Mouse (Mus musculus): ENCODE data around the gene Krtap4-7. TPM values are rescaled to one million over a fixed set of nuclear protein-coding genes. Genes with fewer than 3 reads are reported as not detected.

Gene Krtap4-7
- polyA plus RNA-seq, 1 experiment from 2014 or later: not detected

- Histone ChIP-seq H3K36me3 (ENCODE audit: control insufficient read depth, insufficient read depth, low read length) (no peaks in the 10 kb centered on the region), H3K9me3 (ENCODE audit: control insufficient read depth, low read length) (no peaks in the 10 kb centered on the region), H3K27me3 (ENCODE audit: control insufficient read depth, insufficient read depth, low read length) (no peaks in the 10 kb centered on the region), H3K4me1 (replicated peaks; ENCODE audit: control insufficient read depth, insufficient read depth, low read length) (no peaks in the 10 kb centered on the region), H3K4me3 (ENCODE audit: low read depth, low read length) (no peak within 1 kb of the TSS), H3K4me2 (ENCODE audit: low read depth, low read length, severe bottlenecking) (no peak within 1 kb of the TSS), H3K9ac (ENCODE audit: low read length) (no peak within 1 kb of the TSS), H3K27ac (ENCODE audit: low read depth, low read length) (no peak within 1 kb of the TSS)
- 84% methylated on average over 2 of the region's 2 CpGs for WGBS
- DNase-seq (ENCODE audit: low spot score) (no peak), ATAC-seq (replicated peaks; ENCODE audit: low FRiP score) (no peak)
Observed at GRCm38 (mm10) chr11:99650136-99650535, 6.2 kb upstream of the Krtap4-7 start, which contains the start of gene Gm11555. Gene Gm11555, minus strand, starts transcription at chr11:99650236.

DNA sequence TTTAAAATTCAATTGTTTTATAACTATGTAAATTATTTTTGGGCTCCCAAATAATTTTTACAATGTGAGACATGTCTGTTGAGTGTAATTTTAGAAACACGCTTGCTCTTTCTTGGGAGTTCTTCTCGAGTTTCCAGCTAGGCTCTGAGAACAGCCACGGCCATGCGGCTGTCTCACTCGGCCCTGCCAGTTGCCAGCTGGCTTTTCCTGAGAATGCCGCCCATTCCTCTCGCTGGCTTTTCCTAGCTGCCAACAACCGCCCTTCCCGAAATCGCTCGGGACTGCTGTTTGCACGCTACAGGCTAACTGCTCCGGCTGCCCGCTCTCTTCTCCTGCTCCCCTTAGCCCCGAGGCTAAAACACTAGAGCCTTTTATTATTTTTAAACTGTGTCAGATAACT lies 2.6 kb upstream of the Krtap4-7 start:
- WGBS: 89% methylated on average over 15 of the region's 15 CpGs

DNA sequence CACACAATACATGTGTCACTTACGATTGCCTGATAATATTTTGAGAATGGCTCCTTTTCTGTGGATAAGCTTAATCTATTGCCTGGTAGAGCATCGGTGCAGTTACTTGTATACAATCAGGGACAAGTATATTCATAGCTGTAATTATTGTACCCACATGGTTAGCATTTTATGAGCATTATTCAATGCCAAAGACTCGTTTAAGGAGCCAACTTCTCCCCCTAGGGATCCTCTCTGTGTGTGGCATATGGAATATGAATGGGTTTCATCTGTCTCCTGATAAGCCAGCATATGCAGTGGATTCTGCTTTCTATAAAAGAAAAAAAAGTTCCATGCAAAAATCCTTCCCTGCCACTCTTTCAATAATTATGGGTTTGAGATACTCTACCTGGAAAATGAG lies 462 bp upstream of the Krtap4-7 start:
- ATAC-seq (replicated peaks; ENCODE audit: low FRiP score): no peak
- 76% methylated on average over 3 of the region's 3 CpGs for WGBS

More for the DNA sequence above, 2.6 kb upstream of the Krtap4-7 start:
- Histone ChIP-seq H3K27me3 (ENCODE audit: control insufficient read depth, insufficient read depth, low read length) (no peaks in the 10 kb centered on the region), H3K9me3 (ENCODE audit: control insufficient read depth, low read length) (no peaks in the 10 kb centered on the region), H3K9ac (ENCODE audit: low read length) (no peak overlapping the region), H3K4me1 (replicated peaks; ENCODE audit: control insufficient read depth, insufficient read depth, low read length) (no peaks in the 10 kb centered on the region), H3K27ac (ENCODE audit: low read depth, low read length) (no peak overlapping the region), H3K4me2 (ENCODE audit: low read depth, low read length, severe bottlenecking) (no peak overlapping the region), H3K4me3 (ENCODE audit: low read depth, low read length) (no peak overlapping the region), H3K36me3 (ENCODE audit: control insufficient read depth, insufficient read depth, low read length) (no peaks in the 10 kb centered on the region)
- DNase-seq (ENCODE audit: low spot score): no peak
- no peak for ATAC-seq (replicated peaks; ENCODE audit: low FRiP score)

DNA sequence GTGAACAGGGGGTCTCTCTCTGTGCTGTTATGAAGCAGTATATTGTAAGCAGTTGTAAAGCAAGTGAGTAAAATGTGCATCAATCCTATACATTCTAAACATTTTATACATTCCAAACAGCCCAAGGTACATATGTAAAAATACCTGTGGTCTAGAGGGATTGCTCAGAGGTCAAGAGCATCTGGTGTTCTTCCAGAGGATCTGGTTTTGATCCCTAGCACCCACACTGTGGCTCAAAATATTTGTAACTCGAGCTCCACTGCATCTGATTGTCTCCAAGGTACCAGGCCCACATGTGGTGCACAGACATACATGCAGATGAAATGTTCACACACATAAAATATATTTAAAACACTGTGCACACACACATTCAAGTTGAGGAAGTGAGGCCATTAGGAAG lies 3.0 kb downstream of the Krtap4-7 start:
- DNase-seq (ENCODE audit: low spot score) (no peak), ATAC-seq (replicated peaks; ENCODE audit: low FRiP score) (no peak)
- Histone ChIP-seq H3K4me2 (ENCODE audit: low read depth, low read length, severe bottlenecking) (no peak overlapping the region), H3K9me3 (ENCODE audit: control insufficient read depth, low read length) (no peaks in the 10 kb centered on the region), H3K9ac (ENCODE audit: low read length) (no peak overlapping the region), H3K4me1 (replicated peaks; ENCODE audit: control insufficient read depth, insufficient read depth, low read length) (no peaks in the 10 kb centered on the region), H3K4me3 (ENCODE audit: low read depth, low read length) (no peak overlapping the region), H3K27ac (ENCODE audit: low read depth, low read length) (no peak overlapping the region), H3K27me3 (ENCODE audit: control insufficient read depth, insufficient read depth, low read length) (no peaks in the 10 kb centered on the region), H3K36me3 (ENCODE audit: control insufficient read depth, insufficient read depth, low read length) (no peaks in the 10 kb centered on the region)
- WGBS: 53% methylated on average over 1 of the region's 1 CpGs

More for the DNA sequence above, 462 bp upstream of the Krtap4-7 start:
- no peaks in the 10 kb centered on the region for H3K9me3 ChIP-seq (ENCODE audit: control insufficient read depth, low read length)
- no peak overlapping the region for H3K27ac ChIP-seq (ENCODE audit: low read depth, low read length)
- no peak for DNase-seq (ENCODE audit: low spot score)
- no peak overlapping the region for H3K4me2 ChIP-seq (ENCODE audit: low read depth, low read length, severe bottlenecking)
- H3K27me3 ChIP-seq (ENCODE audit: control insufficient read depth, insufficient read depth, low read length): no peaks in the 10 kb centered on the region
- H3K9ac ChIP-seq (ENCODE audit: low read length): no peak overlapping the region
- no peaks in the 10 kb centered on the region for H3K4me1 ChIP-seq (replicated peaks; ENCODE audit: control insufficient read depth, insufficient read depth, low read length)
- no peak overlapping the region for H3K4me3 ChIP-seq (ENCODE audit: low read depth, low read length)
- H3K36me3 ChIP-seq (ENCODE audit: control insufficient read depth, insufficient read depth, low read length): no peaks in the 10 kb centered on the region

- H3K4me3 ChIP-seq (ENCODE audit: low read depth, low read length): no peak overlapping the region
- WGBS: 73% methylated on average over 1 of the region's 1 CpGs
- H3K27ac ChIP-seq (ENCODE audit: low read depth, low read length): no peak overlapping the region
- no peaks in the 10 kb centered on the region for H3K4me1 ChIP-seq (replicated peaks; ENCODE audit: control insufficient read depth, insufficient read depth, low read length)
- H3K36me3 ChIP-seq (ENCODE audit: control insufficient read depth, insufficient read depth, low read length): no peaks in the 10 kb centered on the region
- no peaks in the 10 kb centered on the region for H3K27me3 ChIP-seq (ENCODE audit: control insufficient read depth, insufficient read depth, low read length)
- H3K4me2 ChIP-seq (ENCODE audit: low read depth, low read length, severe bottlenecking): no peak overlapping the region
- H3K9ac ChIP-seq (ENCODE audit: low read length): no peak overlapping the region
- no peak for ATAC-seq (replicated peaks; ENCODE audit: low FRiP score)
- H3K9me3 ChIP-seq (ENCODE audit: control insufficient read depth, low read length): no peaks in the 10 kb centered on the region
- no peak for DNase-seq (ENCODE audit: low spot score)
Observed at GRCm38 (mm10) chr11:99637086-99637485, 6.8 kb downstream of the Krtap4-7 start.

DNA sequence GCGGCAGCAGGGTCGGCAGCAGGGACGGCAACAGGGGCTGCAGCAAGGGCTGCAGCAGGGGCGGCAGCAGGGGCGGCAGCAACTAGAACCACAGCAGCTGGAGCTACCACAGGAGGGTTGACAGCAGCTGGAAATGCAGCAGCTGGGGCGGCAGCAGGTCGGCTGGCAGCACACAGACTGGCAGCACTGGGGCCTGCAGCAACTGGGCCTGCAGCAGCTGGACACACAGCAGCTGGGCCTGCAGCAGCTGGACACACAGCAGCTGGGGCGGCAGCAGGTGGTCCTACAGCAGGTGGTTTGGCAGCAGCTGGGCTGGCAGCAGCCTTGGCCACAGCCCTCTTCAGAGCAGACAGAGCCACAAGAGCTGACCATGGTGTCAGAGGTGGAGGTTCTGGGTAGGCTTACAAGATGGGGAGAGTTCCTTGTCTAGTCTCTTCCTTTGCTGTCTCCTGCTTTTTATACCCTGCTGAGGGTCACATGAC lies 9.2 kb downstream of the Krtap4-7 start, which contains the start of gene Krtap4-2:
Gene Krtap4-2 (minus strand): TSS at position 432 of the 482 bp plus-strand sequence.
- WGBS: 30% methylated on average over 7 of the region's 8 CpGs
- Histone ChIP-seq H3K4me2 (ENCODE audit: low read depth, low read length, severe bottlenecking) (no peak within 1 kb of the TSS), H3K36me3 (ENCODE audit: control insufficient read depth, insufficient read depth, low read length) (no peaks in the 10 kb centered on the region), H3K9me3 (ENCODE audit: control insufficient read depth, low read length) (no peaks in the 10 kb centered on the region), H3K27me3 (ENCODE audit: control insufficient read depth, insufficient read depth, low read length) (no peaks in the 10 kb centered on the region), H3K4me1 (replicated peaks; ENCODE audit: control insufficient read depth, insufficient read depth, low read length) (no peaks in the 10 kb centered on the region), H3K9ac (ENCODE audit: low read length) (no peak within 1 kb of the TSS), H3K27ac (ENCODE audit: low read depth, low read length) (no peak within 1 kb of the TSS), H3K4me3 (ENCODE audit: low read depth, low read length) (no peak within 1 kb of the TSS)
- no peak for DNase-seq (ENCODE audit: low spot score)
- no peak for ATAC-seq (replicated peaks; ENCODE audit: low FRiP score)

DNA sequence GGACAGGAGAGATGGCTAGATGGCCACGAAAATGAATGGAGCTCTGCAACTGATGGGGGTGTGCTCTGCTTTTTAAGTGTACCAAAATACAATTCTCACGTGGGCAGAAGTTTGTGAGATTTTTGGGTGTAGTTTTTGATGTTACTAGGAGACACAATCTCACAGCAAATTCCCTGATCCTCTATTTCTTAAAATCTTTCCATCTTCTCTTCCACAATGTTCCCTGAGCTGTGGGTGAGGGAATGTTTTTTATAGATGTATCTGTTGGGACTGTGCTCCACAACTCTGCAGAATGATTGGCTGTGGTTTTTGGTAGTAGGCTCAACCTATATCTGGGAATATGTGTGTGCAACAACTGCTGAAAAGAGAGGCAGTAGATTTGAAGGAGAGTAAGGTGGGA lies 10.6 kb downstream of the Krtap4-7 start:
- no peak overlapping the region for H3K9ac ChIP-seq (ENCODE audit: low read length)
- no peaks in the 10 kb centered on the region for H3K9me3 ChIP-seq (ENCODE audit: control insufficient read depth, low read length)
- H3K4me2 ChIP-seq (ENCODE audit: low read depth, low read length, severe bottlenecking): no peak overlapping the region
- H3K4me3 ChIP-seq (ENCODE audit: low read depth, low read length): no peak overlapping the region
- H3K4me1 ChIP-seq (replicated peaks; ENCODE audit: control insufficient read depth, insufficient read depth, low read length): no peaks in the 10 kb centered on the region
- no peaks in the 10 kb centered on the region for H3K36me3 ChIP-seq (ENCODE audit: control insufficient read depth, insufficient read depth, low read length)
- WGBS: 74% methylated on average over 2 of the region's 2 CpGs
- no peak overlapping the region for H3K27ac ChIP-seq (ENCODE audit: low read depth, low read length)
- ATAC-seq (replicated peaks; ENCODE audit: low FRiP score) (no peak), DNase-seq (ENCODE audit: low spot score) (no peak)
- no peaks in the 10 kb centered on the region for H3K27me3 ChIP-seq (ENCODE audit: control insufficient read depth, insufficient read depth, low read length)

DNA sequence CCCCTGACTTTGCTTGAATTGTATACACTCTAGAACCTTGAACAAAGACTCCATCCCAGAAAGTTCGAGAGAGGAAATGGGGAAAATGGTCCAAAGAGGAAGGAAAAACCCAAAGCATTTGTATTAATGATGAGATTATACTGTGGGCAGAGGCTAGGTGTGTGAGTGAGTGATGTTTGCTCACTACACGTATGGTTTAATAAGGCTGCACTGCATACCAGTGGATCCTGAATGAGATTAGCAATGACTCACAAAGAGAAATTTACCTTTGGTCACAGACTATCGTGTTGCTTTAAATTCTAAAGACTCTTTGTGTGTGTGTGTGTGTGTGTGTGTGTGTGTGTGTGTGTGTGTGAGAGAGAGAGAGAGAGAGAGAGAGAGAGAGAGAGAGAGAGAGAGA lies 13.0 kb downstream of the Krtap4-7 start:
- no peak overlapping the region for H3K27ac ChIP-seq (ENCODE audit: low read depth, low read length)
- no peak for ATAC-seq (replicated peaks; ENCODE audit: low FRiP score)

DNA sequence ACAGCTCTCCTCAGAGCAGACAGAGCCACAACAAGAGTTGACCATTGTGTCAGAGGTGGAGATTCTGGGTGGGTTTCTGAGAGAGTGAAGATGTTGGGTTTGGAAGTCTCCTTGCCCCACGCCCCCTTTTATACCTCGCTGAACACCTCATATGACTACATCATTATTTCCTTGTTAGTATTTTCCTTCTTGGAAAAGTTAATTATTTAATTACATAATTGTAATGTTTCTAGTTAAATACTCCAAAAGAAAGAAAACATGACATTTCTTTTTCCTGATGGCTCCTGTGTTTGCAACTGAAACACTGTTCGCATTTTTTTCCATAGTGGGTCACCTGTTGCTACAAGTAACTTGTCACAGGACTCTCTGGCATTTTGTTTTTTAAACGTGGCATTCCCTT lies 15.8 kb downstream of the Krtap4-7 start, which contains the start of gene Krtap4-1:
Gene Krtap4-1 (minus strand): TSS at position 101 of the 400 bp plus-strand sequence.
- Histone ChIP-seq H3K36me3 (ENCODE audit: control insufficient read depth, insufficient read depth, low read length) (no peaks in the 10 kb centered on the region), H3K9ac (ENCODE audit: low read length) (no peak within 1 kb of the TSS), H3K27ac (ENCODE audit: low read depth, low read length) (no peak within 1 kb of the TSS), H3K4me3 (ENCODE audit: low read depth, low read length) (no peak within 1 kb of the TSS), H3K9me3 (ENCODE audit: control insufficient read depth, low read length) (no peaks in the 10 kb centered on the region), H3K27me3 (ENCODE audit: control insufficient read depth, insufficient read depth, low read length) (no peaks in the 10 kb centered on the region), H3K4me1 (replicated peaks; ENCODE audit: control insufficient read depth, insufficient read depth, low read length) (no peaks in the 10 kb centered on the region), H3K4me2 (ENCODE audit: low read depth, low read length, severe bottlenecking) (no peak within 1 kb of the TSS)
- ATAC-seq (replicated peaks; ENCODE audit: low FRiP score): no peak
- no peak for DNase-seq (ENCODE audit: low spot score)
- 82% methylated on average over 4 of the region's 4 CpGs for WGBS

More for the DNA sequence above, 13.0 kb downstream of the Krtap4-7 start:
- 75% methylated on average over 3 of the region's 3 CpGs for WGBS
- no peak for DNase-seq (ENCODE audit: low spot score)
- Histone ChIP-seq H3K9me3 (ENCODE audit: control insufficient read depth, low read length) (no peaks in the 10 kb centered on the region), H3K4me3 (ENCODE audit: low read depth, low read length) (no peak overlapping the region), H3K9ac (ENCODE audit: low read length) (no peak overlapping the region), H3K36me3 (ENCODE audit: control insufficient read depth, insufficient read depth, low read length) (no peaks in the 10 kb centered on the region), H3K27me3 (ENCODE audit: control insufficient read depth, insufficient read depth, low read length) (no peaks in the 10 kb centered on the region), H3K4me2 (ENCODE audit: low read depth, low read length, severe bottlenecking) (no peak overlapping the region), H3K4me1 (replicated peaks; ENCODE audit: control insufficient read depth, insufficient read depth, low read length) (no peaks in the 10 kb centered on the region)
